Mouse (Mus musculus) testis, postnatal 10 days (tissue): ENCODE measurements around the gene Atf5.

Source experiments
- DNase-seq: peaks from one replicate; pipeline ENCODE4 v3.0.0; 2021; ENCODE audit warnings: low spot score

Gene Atf5

DNA sequence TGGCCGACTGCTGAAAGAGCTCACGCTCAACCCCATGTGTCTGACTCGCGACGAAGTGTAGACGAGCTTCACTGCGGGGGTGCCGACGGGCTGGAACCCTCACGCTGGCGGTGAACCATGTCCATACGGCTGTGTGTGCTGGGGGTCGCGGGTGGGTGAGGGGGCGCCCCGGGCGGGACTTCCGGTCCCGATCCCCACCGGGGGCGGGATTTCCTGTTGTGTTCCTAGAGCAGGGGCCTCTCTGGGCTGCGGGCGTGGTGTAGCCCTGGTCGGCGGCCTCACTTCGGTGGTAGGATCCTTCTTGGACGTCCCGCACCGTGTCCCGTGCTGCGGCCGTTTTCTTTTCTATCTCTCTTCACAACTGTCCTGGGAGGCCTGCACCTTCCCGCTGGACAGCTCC is 33.7 kb upstream of the Atf5 start:
- peak; percentile 85 for DNase-seq

DNA sequence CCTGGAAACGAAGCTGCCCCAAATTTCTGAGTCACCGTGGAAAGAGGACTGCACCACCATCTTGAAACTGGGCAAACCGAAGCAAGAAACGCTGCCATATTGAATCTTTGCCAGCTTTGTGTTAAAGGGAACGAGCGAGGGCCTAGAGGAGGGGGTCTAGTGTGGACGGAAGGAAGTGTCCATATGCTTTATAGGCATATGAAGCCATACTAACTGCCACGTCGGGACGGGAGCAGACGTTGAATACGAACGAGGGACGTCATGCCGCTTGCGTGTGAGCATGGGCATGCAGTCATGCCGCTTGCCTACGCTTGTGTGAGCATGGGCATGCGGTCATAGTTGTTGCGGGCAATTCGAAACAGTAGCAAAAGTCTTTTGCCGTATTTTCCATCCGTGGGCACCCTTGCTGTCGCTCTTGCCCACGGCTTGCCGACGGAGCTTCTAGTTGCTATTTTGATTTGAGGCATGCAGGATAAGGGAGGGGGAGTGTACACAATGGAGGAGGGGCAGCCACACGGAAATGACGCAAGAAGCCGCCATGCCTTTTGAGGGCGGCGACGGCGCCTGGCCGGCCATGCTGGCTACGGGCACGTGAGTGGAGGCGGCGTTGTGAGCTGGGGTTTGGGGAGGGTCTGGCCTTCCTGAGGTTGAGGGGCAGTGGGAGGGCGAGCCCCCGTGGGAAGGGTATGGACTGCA is 33.1 kb upstream of the Atf5 start:
- DNase-seq, result peak; percentile 89

DNA sequence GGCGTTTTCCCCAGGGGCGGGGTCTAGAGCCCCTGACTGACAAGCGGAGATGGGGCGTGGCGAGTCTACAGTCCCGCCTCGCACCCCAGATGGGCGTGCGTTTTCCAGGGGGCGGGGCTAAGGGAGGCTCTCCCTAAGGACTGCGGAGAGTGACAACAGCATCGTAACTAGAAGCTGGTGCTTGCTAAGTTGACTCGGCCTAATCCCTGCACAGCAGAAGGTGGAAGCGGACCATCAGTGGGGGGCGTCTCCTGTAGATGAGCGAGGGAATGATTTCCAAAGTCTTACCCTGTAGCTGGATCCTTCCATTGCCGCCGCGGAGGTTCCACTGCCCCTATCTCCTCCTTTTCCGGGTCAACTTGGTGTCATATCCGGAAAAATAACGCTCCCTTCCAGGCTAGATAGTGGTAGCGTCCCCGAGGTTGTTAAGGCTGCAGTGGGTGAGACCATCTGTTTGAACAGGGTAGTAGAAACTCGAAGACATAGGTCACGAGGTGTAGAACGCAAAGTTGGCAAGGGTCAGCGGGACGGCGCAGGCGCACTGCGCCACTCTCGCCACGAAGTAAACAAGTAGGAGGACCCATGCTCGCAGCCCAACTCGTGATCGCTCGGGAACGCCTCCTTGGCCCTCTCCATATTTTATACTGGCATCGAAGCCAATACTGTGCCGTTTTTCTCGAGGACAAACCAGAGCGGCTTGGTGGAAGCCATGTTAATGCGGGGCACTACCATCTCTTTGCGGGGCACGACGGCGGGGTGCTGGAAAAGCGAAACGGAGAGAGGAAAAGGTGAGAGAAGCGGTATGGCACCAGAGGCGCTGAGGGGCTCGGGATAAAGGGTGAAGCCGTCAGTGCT is 32.3 kb upstream of the Atf5 start, which contains the start of the genes Akt1s1 and Tbc1d17:
Akt1s1 (plus strand) TSS at position 431 of the 855 bp plus-strand sequence.
Tbc1d17 (minus strand) TSS at position 519 of the 855 bp plus-strand sequence.
- peak; percentile 98 for DNase-seq

GRCm38 (mm10) chr7:44847772-44848171 is 31.3 kb upstream of the Atf5 start:
- no peak for DNase-seq

GRCm38 (mm10) chr7:44846804-44847203 is 30.3 kb upstream of the Atf5 start:
- DNase-seq, result no peak

DNA sequence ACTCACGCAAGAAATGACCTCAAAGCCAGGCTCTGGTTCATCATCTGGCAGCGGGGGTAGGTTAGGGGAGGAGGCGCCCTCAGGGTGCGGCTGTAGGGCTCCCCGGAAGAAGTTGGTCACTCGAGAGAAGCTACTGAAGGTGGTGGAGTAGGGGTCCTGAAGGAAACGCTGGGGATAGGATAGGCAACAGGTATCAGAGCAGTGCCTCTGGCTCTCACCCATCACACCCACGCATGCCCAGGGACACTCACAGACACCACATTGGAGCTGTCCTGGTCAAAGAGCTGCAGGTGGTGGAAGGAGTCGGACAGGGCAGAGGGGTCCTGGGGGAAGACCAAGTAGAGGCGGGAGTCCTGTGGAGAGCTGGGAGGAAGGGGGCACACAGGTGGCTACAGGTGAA is 28.5 kb upstream of the Atf5 start:
- no peak for DNase-seq

DNA sequence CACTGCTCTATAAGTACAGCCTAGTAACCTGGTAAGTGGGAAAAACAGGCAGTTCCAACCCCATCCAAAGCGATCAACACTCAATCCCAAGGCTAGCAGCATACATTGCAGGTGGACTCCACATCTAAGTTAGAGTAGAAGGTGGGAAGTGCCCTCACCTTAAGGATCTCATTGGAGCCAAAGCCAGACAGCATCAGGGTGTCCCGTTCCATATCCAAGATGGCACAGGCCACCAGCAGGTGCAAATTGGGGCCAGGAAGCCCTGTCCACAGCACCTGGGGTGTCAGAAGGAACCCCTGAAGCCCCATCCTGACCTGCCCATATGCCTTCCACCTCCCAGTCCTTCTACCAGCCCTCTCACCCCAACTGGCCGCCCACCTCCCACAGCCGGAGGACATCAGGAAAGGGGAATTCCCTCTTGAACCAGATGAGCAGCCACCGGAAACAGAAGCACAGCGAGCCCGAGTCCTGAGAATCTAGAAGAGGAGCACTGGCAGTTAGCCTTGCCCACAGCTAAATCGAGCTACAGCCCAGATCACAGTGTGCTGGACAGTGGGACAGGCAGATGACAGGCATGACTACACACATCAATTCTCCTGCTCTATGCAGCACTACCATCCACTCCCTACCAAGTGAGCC is 25.5 kb upstream of the Atf5 start:
- no peak for DNase-seq

- no peak for DNase-seq
Observed at GRCm38 (mm10) chr7:44840426-44840825, 24.0 kb upstream of the Atf5 start.

DNA sequence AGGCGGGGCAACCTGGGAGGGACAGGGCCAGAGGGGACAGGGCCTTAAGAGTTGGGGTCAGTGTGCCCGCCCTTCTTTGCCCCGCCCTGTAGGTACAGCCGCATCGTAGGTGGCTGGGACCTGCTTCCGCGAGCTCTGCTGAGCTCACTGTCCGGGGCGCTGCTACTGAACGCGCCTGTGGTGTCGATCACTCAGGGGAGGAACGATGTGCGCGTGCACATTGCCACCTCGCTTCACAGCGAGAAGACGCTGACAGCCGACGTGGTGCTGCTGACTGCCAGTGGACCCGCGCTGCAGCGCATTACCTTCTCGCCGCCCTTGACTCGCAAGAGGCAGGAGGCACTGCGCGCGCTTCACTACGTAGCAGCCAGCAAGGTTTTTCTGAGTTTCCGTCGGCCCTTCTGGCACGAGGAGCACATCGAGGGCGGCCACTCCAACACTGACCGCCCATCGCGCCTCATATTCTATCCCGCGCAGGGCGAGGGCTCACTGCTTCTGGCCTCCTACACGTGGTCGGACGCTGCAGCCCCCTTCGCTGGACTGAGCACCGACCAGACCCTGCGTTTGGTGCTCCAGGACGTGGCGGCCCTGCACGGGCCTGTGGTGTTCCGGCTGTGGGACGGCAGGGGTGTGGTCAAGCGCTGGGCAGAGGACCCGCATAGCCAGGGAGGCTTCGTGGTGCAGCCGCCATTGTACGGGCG is 23.2 kb upstream of the Atf5 start:
- peak; percentile 65 for DNase-seq

- DNase-seq, result no peak
Observed at GRCm38 (mm10) chr7:44839171-44839490, 22.7 kb upstream of the Atf5 start.

DNA sequence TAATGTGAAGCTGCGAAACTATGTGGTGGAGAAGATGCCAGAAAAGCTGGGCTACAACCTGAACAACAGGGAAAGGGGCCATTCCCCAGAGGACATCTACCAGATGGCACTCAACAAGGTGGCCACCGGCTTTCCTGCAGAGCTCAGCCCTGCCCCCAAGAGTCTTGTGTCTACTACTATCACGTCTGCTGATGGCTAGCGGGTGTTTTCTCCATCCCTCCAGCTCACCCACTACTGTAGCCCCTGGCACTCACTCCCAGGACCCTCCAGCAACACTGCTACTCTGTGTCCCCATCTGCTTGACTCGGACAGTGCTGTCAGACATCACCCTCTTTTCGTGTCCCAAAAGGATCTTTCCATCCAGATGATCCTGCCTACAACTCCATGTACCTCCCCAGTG is 21.6 kb upstream of the Atf5 start:
- DNase-seq, result no peak

- DNase-seq, result no peak
Observed at GRCm38 (mm10) chr7:44836423-44837053, 20.1 kb upstream of the Atf5 start.

DNA sequence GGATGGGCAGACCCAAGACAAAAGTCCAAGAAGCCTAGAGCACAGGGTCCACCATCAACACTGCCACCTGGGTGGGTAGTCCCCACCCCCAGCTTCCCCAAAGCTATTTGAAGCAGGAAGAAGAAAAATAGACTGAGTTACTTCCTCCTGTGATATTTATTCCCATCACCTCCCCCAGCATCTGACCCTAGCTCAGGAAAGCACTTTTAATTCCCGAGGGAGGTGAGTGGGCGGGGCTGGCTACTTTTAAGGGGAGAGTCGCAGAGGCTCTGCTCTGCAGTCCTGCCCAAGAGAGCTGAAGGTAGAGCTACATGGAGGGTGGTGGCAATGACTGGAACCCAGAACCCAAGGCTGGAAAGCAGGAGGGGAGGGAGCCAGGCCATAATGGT is 19.6 kb upstream of the Atf5 start:
- no peak for DNase-seq

DNA sequence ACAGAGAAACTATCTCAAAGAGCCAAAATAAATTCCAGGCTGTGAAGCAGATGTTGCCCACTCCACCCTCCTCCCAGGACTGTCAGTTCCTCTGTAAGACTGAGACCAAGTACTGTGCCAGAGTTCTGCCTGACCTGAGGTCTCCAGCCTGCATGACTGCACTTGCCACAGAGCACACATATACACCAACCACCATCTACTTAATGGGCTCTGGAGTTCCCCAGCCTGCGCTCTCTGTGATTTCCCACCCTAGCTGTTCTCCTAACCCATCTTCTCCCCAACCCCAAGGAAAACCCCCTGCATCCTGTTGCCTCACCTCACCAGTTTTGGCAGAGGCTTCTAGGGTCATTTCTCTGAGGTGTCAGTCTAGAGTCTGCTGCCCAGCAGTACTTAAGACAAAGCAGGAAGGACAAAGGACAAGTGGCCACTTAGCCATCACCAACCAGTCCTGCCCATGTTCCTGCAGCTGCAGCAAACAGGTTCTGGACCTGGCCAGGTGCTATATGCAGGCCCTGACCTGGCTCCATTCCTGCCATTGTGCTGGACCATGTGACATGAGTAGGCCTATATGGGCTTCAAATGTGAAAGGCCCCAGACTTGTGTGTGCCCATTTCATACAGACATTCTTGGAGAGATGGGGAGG is 19.0 kb upstream of the Atf5 start:
- DNase-seq, result no peak

DNA sequence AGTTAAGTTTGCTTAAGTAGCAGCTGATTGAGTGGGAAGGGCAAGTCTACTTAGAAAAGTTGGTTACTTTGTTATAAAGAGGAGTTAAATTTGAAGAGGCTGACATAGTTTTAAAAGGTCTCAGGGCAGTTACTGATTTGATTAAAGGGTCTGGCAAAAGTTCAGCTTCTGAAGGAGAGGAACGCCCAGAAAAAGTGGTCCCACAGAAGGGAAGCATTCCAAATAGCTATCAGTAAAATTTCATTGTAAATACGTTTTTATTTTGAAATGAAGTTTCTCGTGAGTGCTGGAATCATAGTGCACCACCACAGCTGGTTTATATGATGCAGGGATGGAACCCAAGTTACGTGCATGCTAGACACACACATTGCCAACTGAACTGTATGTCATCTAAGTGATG is 16.3 kb upstream of the Atf5 start:
- no peak for DNase-seq

- DNase-seq, result no peak
Observed at GRCm38 (mm10) chr7:44828706-44829105, 12.2 kb upstream of the Atf5 start.

GRCm38 (mm10) chr7:44826771-44827170 is 10.3 kb upstream of the Atf5 start:
- DNase-seq, result no peak

- peak; percentile 90 for DNase-seq
Observed at GRCm38 (mm10) chr7:44824872-44825271, 8.4 kb upstream of the Atf5 start.

DNA sequence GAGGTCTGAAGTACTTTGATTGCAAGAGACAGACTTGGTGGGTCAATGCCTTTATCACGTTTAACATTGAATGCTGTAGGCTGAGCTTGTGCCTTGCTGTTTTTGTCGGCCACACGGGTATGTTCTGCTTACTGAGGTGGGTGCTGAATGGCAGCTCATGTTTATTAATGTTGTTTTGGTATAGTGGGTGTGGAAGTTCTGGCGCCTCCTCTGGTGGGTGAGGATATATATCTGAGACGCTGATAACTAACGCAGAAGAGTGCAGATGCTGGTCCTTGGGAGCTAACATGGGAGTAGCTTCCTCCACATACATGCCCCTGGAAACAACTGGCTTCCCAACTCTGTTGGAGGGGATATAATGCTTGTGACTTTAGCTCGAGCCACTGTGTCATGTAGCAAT is 7.0 kb upstream of the Atf5 start:
- peak; percentile 35 for DNase-seq

DNA sequence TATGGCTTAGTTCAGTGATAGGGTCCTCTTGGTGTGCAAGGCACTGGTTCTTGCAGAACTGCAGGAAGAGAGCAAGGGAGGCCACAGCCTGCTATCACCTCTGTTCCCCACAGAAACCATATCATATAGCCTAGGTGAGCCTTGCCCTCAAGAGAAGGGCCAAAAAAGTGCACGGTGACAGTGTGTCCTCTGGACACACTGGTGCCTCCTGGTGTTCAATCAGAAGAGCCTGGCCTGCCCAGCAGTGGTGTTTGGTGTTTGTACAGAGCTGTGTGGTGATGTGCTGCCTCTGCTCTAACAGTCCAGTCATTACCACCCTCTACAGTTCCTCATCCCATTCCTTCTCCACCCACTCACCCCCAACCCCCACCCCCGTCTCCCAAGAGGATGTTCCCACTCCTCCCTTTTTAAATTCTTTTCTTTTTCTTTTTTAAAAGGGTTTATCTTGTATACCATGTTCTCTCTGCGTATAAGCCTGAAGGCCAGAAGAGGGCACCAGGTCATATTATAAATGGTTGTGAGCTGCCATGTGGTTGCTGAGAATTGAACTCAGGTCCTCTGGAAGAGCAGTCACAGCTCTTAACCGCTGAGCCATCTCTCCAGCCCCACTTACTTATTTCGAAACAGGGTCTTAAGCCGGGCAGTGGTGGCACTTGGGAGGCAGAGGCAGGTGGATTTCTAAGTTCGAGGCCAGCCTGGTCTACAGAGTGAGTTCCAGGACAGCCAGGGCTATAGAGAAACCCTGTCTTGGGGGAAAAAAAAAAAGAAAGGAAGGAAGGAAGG is 5.4 kb upstream of the Atf5 start:
- DNase-seq, result peak; percentile 38

DNA sequence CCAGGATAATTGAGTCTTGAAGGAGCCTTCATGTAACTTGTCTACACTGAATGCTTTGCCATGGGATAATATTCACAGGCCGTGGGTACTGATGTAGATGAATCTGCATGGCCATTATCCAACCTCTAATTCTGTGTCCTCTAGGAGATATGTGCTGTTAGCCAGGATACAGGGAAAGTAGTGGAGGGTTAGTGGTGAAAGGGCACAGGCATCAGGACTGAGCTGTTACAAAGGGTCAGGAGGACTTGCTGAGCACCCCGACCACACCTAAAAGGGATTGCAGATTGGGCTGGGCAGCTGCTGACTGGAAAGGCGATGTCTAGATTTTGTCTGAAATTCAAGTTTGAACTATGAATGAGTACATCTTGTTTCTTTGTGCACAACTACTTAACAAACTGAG is 4.1 kb upstream of the Atf5 start:
- peak; percentile 29 for DNase-seq
